ENCODE assay signal across 9 mouse cellular contexts in genomic region chr1:61771213-61771612, GRCm38 (mm10).
DNase-seq lines count a peak whose midpoint lies in the region; ATAC-seq and TF ChIP-seq lines count a peak whose summit lies in the region.
"Had no signal": no experiment of that assay in that cellular context is flagged by ENCODE, and none has a peak within 500 bp of the region (broad histone marks: within the 10 kb centered on the region; RNA-seq: fewer than 3 reads in every experiment).

No protein-coding gene starts in this region.

- H3K27me3 ChIP-seq in midbrain, embryonic 12.5 days = no peaks in the 10 kb centered on the region
- H3K27me3 ChIP-seq in midbrain, embryonic 15.5 days (replicated peaks) = no peaks in the 10 kb centered on the region
- no peaks in the 10 kb centered on the region for H3K27me3 ChIP-seq in midbrain, embryonic 14.5 days (ENCODE audit: control insufficient read depth, insufficient read depth, low read length)
- no peaks in the 10 kb centered on the region for H3K27me3 ChIP-seq in stomach, embryonic 16.5 days (ENCODE audit: control insufficient read depth, insufficient read depth, low read length)
- H3K27me3 ChIP-seq: stomach, embryonic 15.5 days had no signal

- H3K36me3 ChIP-seq in midbrain, embryonic 12.5 days = no peaks in the 10 kb centered on the region
- H3K36me3 ChIP-seq in midbrain, embryonic 15.5 days (replicated peaks) = no peaks in the 10 kb centered on the region
- no peaks in the 10 kb centered on the region for H3K36me3 ChIP-seq in midbrain, embryonic 14.5 days (ENCODE audit: control insufficient read depth, insufficient read depth, low read length)
- H3K36me3 ChIP-seq in stomach, embryonic 16.5 days (ENCODE audit: control insufficient read depth, insufficient read depth, low read length) = no peaks in the 10 kb centered on the region
- H3K36me3 ChIP-seq: stomach, embryonic 15.5 days had no signal

- H3K9me3 ChIP-seq in midbrain, embryonic 12.5 days = no peaks in the 10 kb centered on the region
- H3K9me3 ChIP-seq in midbrain, embryonic 15.5 days = no peaks in the 10 kb centered on the region
- H3K9me3 ChIP-seq in midbrain, embryonic 14.5 days (ENCODE audit: control insufficient read depth, low read length) = no peaks in the 10 kb centered on the region
- H3K9me3 ChIP-seq in stomach, embryonic 16.5 days (replicated peaks; ENCODE audit: control insufficient read depth, low read length) = no peaks in the 10 kb centered on the region
- H3K9me3 ChIP-seq: stomach, embryonic 15.5 days had no signal

- DNase-seq in c-Kit-positive CD71-positive TER-119-positive erythroid progenitor cells, embryonic 14.5 days (ENCODE audit: low spot score) = peak; percentile 10
- DNase-seq in induced T-regulatory cell, adult 2 months (ENCODE audit: low read depth) = peak; percentile 78
- peak; percentile 64 to 69 for DNase-seq in left cerebral cortex, adult 2 months (ENCODE audit: extremely low spot score in 1 of 2, low spot score in 2 of 2)
- DNase-seq in midbrain, embryonic 14.5 days = peak; percentile 84

- no peak overlapping the region for H3K9ac ChIP-seq in midbrain, embryonic 12.5 days (replicated peaks)
- no peak overlapping the region for H3K9ac ChIP-seq in midbrain, embryonic 15.5 days
- no peak overlapping the region for H3K9ac ChIP-seq in midbrain, embryonic 14.5 days (replicated peaks; ENCODE audit: low read length)
- H3K9ac ChIP-seq in stomach, embryonic 16.5 days (ENCODE audit: low read length) = no peak overlapping the region
- H3K9ac ChIP-seq: stomach, embryonic 15.5 days had no signal

- peak; percentile 63; the same call in 1 of the 2 replicates for ATAC-seq in midbrain, embryonic 12.5 days (ENCODE audit: low FRiP score, low read depth)
- no peak for ATAC-seq in midbrain, embryonic 15.5 days (replicated peaks)
- ATAC-seq in frontal cortex, adult (ENCODE audit: low TSS enrichment) = peak; percentile 89
- no peak; the same call in 1 of the 2 replicates for ATAC-seq in midbrain, embryonic 14.5 days (ENCODE audit: low FRiP score, low TSS enrichment)
- ATAC-seq in stomach, embryonic 16.5 days (ENCODE audit: insufficient read depth, low FRiP score) = 0 out of 2 replicates have a peak, but pooled peaks have one; percentile 50

- H3K27ac ChIP-seq in midbrain, embryonic 12.5 days (replicated peaks) = no peak overlapping the region
- no peak overlapping the region for H3K27ac ChIP-seq in midbrain, embryonic 15.5 days
- H3K27ac ChIP-seq in left cerebral cortex, adult 2 months = no peak overlapping the region
- H3K27ac ChIP-seq in midbrain, embryonic 14.5 days (replicated peaks; ENCODE audit: low read depth, low read length) = no peak overlapping the region
- no peak overlapping the region for H3K27ac ChIP-seq in stomach, embryonic 16.5 days (ENCODE audit: low read length)
- H3K27ac ChIP-seq: stomach, embryonic 15.5 days had no signal

- TF ChIP-seq CTCF in left cerebral cortex, adult 2 months (IDR thresholded peaks at IDR 0.05) = peak; percentile 87

- intact Hi-C loops in left cerebral cortex, adult 2 months (cut with DNase I) = loop anchor here (1.0 to 5.0 kb wide), 5 partner anchors 474 to 931 kb away; partner anchors contain the start of gene Nrp2

- no peaks in the 10 kb centered on the region for H3K4me1 ChIP-seq in midbrain, embryonic 12.5 days
- no peaks in the 10 kb centered on the region for H3K4me1 ChIP-seq in midbrain, embryonic 15.5 days
- H3K4me1 ChIP-seq in midbrain, embryonic 14.5 days (ENCODE audit: control insufficient read depth, insufficient read depth, low read length) = no peaks in the 10 kb centered on the region
- peaks cover 3% of the 10 kb centered on the region; the same call in 1 of the 2 replicates for H3K4me1 ChIP-seq in stomach, embryonic 16.5 days (ENCODE audit: control insufficient read depth, insufficient read depth, low read length)
- H3K4me1 ChIP-seq: stomach, embryonic 15.5 days had no signal

- no peak overlapping the region for H3K4me2 ChIP-seq in midbrain, embryonic 12.5 days (replicated peaks)
- no peak overlapping the region for H3K4me2 ChIP-seq in midbrain, embryonic 15.5 days
- H3K4me2 ChIP-seq in midbrain, embryonic 14.5 days (ENCODE audit: low read length) = no peak overlapping the region
- no peak overlapping the region for H3K4me2 ChIP-seq in stomach, embryonic 16.5 days (ENCODE audit: low read depth, low read length)
- H3K4me2 ChIP-seq: stomach, embryonic 15.5 days had no signal

- no peak overlapping the region for H3K4me3 ChIP-seq in midbrain, embryonic 12.5 days
- H3K4me3 ChIP-seq in midbrain, embryonic 15.5 days = no peak overlapping the region
- no peak overlapping the region for H3K4me3 ChIP-seq in left cerebral cortex, adult 2 months
- H3K4me3 ChIP-seq in midbrain, embryonic 14.5 days (replicated peaks; ENCODE audit: low read depth, low read length) = no peak overlapping the region
- no peak overlapping the region for H3K4me3 ChIP-seq in stomach, embryonic 16.5 days (replicated peaks; ENCODE audit: low read length)
- H3K4me3 ChIP-seq: stomach, embryonic 15.5 days had no signal

Comparison
In these comparisons a context has a peak if more than half of its experiments do, and no peak if none do; other contexts are left out.
1. ATAC-seq: peak in midbrain, embryonic 12.5 days (single experiment), frontal cortex, adult (single experiment) and stomach, embryonic 16.5 days (single experiment); none in midbrain, embryonic 15.5 days (single experiment) and midbrain, embryonic 14.5 days (single experiment).
2. DNase-seq: peak in every context shown above with its lines; median percentile 84 in midbrain, embryonic 14.5 days; 78 in induced T-regulatory cell, adult 2 months; 66 in left cerebral cortex, adult 2 months; 10 in c-Kit-positive CD71-positive TER-119-positive erythroid progenitor cells, embryonic 14.5 days.